Mouse (Mus musculus) heart, postnatal 25 days (tissue): ENCODE data around the gene Bicc1. TPM values are rescaled to one million over a fixed set of nuclear protein-coding genes. Genes with fewer than 3 reads are reported as not detected.

ENCODE experiments used
- DNase-seq: peaks from one replicate; pipeline ENCODE4 v3.0.0; 2022; ENCODE audit warnings: low spot score
- intact Hi-C: fragments of 180-260 bp; cut with DNase I; formaldehyde crosslinking; loops from one replicate; pipeline ENCODE4 v1.15.1; 2025
- total RNA-seq, 2 experiments: library from RNA; stranded (reverse); gene quantifications; 2 replicates each; pipeline ENCODE4 v1.2.3; 2021

Gene Bicc1
- 10 to 100 TPM; 16.6 to 19.4 TPM for total RNA-seq

- intact Hi-C loops: no loop called here
- DNase-seq: peak; percentile 35
Observed at GRCm38 (mm10) chr10:71159676-71160235, at the start of gene Bicc1. Gene Bicc1 (minus strand): TSS chr10:71159700.

GRCm38 (mm10) chr10:71201512-71201911, 42.0 kb upstream of the Bicc1 start:
- intact Hi-C loops: no loop called here
- DNase-seq: no peak

DNA sequence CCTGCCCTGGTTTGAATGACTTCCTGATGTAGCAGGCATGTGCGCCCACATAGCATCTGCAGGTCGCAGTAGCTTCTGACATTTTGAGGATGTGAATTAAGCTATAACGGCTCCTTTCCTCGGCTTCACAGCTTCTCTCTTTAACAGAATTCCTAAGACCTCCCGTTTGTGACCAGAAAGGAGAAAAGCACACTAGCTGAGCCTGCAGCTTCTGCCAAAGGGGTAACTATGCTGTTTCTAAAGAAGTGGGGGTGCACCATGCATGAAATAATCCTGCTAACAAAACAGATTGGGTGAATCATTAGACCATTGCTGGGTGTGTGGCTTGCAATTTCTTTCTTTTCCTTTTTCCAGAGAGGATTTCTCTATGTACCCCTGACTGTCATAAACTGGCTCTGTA, 41.5 kb upstream of the Bicc1 start:
- intact Hi-C loops: no loop called here
- no peak for DNase-seq

- DNase-seq: peak; percentile 26
- intact Hi-C loops: no loop called here
Observed at GRCm38 (mm10) chr10:71198676-71199075, 39.2 kb upstream of the Bicc1 start.

DNA sequence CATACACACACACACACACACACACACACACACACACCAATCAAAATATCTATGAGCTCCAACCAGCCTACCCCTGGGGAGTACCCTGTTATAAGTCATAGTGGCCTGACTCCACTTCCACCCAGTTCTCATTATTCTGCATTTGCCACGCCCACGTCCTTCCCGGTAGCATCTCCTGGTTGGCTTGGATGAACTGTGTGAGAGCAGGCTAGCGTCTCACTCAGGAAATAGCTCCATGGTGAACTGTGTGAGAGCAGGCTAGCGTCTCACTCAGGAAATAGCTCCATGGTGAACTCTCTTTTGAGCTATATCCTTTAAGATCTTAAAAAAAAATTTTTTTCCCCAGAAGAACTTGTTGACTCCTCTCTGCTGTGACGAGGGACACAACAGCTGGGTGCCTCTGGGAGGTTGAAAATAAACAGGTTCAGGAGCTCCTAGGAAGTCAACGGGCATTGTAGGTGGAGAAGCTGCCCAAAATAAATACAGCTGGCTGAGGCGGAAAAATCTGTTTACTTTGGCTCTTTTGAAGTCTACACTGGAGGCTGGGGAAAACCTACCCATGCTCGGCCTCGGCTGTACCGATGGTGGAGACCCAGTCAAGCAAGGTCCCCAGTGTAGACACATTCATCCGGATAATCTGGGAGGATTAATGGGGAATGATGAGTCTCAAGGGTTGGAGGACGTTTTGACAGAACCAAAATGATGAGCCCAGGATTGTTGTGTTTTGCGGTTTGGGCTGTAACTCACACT, 37.7 kb upstream of the Bicc1 start:
- intact Hi-C loops: no loop called here
- no peak for DNase-seq

- DNase-seq: peak; percentile 34
- intact Hi-C loops: no loop called here
Observed at GRCm38 (mm10) chr10:71195501-71195900, 36.0 kb upstream of the Bicc1 start.

DNA sequence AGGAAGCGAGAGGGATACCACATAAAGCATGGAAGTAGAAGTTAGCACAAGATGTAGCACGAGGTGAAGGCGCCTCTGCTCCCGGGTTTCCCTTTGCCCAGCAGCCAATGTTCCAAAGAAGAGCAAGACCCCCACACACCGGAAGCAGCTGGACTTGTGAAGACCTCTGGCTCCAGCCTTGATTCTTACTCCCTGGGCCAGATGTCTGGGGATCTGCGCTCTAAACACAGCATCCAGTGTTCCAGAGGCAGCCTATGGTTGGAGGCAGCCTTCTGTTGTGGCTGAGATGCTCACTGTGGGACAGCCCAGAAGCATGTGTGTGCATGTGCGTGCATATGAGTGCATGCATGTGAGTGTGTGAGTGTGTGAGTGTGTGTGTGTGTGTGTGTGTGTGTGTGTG, 35.2 kb upstream of the Bicc1 start:
- no peak for DNase-seq
- intact Hi-C loops: no loop called here

DNA sequence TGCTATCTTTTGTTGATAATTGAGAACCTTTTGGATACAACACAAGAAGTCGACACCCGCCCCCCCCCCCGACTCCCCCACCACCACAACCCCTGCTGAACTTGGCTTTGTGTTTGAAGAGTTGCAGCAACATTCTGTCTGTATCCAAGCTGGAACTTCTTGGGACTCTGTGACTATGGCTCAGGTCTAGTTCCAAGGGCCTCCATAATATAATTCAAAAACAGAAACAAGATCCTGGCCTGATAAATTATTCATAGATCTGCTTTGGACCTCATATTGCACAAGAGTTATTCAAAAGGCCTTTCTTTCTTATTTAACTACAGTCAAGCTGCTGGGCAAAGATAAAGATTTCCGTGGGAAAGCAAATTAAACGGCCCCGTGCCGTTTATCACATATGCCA, 33.8 kb upstream of the Bicc1 start:
- intact Hi-C loops: loop anchor here (2.0 kb wide), 1 partner anchor 75 kb away; no protein-coding TSS in a partner anchor
- DNase-seq: no peak

DNA sequence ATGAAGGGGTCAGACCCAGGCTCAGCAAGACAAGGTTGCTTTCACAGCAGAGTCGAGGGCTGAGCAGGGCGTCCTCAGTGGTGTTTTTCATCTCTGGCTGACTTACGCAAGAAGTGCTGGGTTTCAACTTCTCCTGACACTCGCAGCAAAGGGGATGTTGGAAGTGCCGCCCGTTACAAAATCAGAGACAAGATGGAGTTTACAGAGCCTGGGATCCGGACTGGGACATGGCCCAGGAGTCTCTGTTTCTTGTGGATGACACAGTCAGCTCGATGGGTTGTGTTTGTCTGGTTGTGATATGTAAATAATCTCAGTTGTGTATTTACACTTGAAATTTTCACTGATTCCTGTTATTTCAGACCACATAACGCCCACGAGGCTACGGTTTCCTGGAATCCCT, 33.4 kb upstream of the Bicc1 start:
- DNase-seq: peak; percentile 34
- intact Hi-C loops: loop anchor here (2.0 kb wide), 1 partner anchor 74 kb away; no protein-coding TSS in a partner anchor

DNA sequence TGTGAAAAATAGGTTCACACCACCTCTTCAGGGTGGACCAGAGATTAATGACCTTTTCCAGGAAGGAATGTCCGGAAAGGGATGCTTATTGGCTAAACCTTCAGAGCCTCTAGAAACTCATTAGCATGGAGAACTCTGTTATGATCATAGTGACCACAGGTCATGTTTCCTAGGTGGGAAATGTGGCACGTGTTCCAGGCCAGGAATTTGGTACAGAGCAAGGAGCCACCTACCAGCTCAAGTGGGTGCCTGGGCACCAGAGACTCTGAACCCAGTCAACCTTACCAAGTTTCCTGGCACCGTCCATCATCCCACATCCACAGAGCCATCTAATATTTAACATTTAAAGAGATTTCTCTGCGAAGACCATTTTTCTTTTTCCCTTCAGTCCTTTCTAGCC, 29.2 kb upstream of the Bicc1 start:
- DNase-seq: no peak
- intact Hi-C loops: no loop called here

DNA sequence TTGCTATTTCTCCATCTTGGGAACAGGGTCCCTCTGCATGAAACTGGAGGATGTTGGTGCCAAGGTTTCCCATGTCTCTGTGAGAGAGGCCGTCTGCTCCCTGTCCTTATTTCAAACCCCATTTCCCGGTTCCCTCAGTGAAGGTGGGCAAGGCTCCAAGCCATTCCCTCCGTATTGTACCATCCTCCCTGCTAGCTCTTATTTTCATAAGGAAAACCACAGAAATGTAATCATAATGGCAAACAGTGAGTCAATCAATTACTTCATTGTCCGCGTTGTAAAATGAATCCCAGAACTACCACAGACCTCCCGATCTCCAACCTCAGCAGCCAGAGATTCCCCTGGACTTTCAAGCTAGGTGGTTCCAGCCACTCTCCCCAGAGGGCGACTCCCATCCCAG, 25.6 kb upstream of the Bicc1 start:
- intact Hi-C loops: no loop called here
- DNase-seq: no peak

- intact Hi-C loops: no loop called here
- no peak for DNase-seq
Observed at GRCm38 (mm10) chr10:71183339-71184031, 24.0 kb upstream of the Bicc1 start.

DNA sequence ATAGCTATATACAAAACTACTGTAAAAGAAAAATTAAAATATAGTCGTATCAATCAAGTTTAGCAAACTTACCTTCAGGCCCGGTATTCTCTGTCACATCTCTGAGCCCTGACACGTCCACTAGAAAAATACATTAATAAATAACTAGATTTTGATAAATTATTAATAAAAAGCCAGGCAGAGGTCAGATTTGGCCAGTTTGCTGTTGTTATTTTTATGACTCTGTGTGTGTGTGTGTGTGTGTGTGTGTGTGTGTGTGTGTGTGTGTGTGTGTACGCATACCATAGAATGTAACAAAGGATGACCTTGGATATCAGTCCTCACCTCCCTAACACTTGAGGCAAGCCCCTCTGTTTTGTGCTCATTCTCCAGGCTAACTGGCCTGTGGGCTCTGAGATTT, 22.4 kb upstream of the Bicc1 start:
- no peak for DNase-seq
- intact Hi-C loops: no loop called here

GRCm38 (mm10) chr10:71181091-71181490, 21.6 kb upstream of the Bicc1 start:
- DNase-seq: no peak
- intact Hi-C loops: no loop called here

- intact Hi-C loops: no loop called here
- no peak for DNase-seq
Observed at GRCm38 (mm10) chr10:71180057-71180456, 20.6 kb upstream of the Bicc1 start.

DNA sequence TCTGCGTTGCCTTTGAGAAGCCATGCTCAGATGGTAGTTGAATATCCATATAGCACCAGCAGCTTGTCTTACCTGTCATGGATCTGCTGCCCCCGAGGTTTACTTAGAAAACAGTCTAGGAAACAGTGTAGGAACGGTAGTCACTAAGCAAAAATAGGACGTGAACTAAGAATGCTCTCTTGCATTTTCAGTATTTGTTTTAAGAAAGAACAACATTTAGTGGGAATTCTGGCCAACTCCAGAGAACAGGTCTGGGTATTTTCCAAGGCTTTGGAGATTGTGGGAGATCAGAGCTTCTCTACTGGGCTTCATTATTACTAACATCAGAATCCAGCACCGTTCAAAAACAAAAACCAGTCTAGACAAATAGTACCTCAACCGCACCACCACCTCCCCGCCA, 17.7 kb upstream of the Bicc1 start:
- intact Hi-C loops: no loop called here
- DNase-seq: no peak

DNA sequence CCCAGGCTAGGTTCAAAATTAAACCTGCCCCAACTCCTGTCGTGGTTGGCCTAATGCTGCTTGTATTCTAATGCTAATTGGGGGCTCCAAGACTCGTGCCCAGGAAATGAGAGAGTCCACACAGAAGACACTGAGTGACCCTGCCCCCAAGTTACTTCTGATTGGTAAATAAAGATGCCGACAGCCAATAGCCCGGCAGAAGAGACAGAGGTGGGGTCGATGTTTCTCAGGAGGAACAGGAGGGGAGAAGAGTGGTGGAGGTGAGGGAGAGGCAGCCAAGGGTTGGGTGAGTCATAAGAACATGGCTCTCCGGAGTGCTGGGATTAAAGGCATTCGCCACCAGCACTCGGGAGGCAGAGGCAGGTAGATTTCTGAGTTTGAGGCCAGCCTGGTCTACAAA, 16.8 kb upstream of the Bicc1 start:
- DNase-seq: no peak
- intact Hi-C loops: no loop called here

GRCm38 (mm10) chr10:71175280-71175679, 15.8 kb upstream of the Bicc1 start:
- DNase-seq: no peak
- intact Hi-C loops: no loop called here

DNA sequence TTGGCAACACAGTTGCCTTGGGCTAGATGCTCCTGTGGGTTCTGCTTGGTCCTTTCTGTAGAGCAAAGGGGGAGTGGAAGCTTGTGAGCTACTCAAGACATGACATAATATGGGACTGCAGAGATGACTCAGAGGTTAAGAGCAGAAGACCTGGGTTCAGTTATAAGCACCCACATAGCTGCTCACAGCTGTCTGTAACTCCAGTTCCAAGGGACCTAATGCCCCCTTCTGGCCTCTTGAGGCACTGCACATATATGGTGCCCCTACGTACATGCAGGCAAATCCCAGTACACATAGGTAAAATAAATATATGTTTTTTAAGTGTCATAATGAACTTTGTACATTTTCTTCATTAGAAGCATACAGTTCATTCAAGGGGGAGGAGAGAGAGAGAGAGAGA, 11.9 kb upstream of the Bicc1 start:
- no peak for DNase-seq
- intact Hi-C loops: no loop called here

- intact Hi-C loops: no loop called here
- DNase-seq: no peak
Observed at GRCm38 (mm10) chr10:71170771-71171170, 11.3 kb upstream of the Bicc1 start.

DNA sequence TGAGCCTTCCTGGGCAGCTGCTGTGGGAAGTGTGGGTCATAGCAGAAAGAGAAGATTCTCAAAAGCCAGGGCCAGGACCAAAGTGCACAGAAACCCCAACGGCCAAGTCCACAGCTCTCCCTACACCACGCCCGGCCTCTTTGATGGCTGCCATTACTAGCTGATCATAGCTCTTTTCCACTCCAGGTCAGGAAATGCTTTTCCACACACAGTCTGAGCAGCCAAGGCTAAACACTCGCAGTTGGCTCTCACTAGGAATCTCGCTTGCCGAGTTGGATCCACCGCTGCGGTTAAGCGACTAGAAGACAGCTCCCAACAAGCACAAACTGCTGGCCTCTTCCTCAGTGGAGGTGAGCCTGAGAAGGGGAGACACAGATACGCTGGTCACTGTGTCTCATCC, 10.3 kb upstream of the Bicc1 start:
- DNase-seq: no peak
- intact Hi-C loops: no loop called here
